20 mouse cellular contexts compared by ENCODE assay signal in genomic region chr19:26339120-26339519, GRCm38 (mm10).
DNase-seq lines count a peak whose midpoint lies in the region; ATAC-seq and TF ChIP-seq lines count a peak whose summit lies in the region.
"Had no signal": no experiment of that assay in that cellular context is flagged by ENCODE, and none has a peak within 500 bp of the region (broad histone marks: within the 10 kb centered on the region; RNA-seq: fewer than 3 reads in every experiment).

No protein-coding gene starts in this region.

- ATAC-seq in forebrain, embryonic 13.5 days, result peak; percentile 78
- ATAC-seq in forebrain, embryonic 12.5 days (ENCODE audit: low FRiP score), result no peak; the same call in 1 of the 2 replicates
- ATAC-seq in limb, embryonic 14.5 days (ENCODE audit: low FRiP score, low read depth), result no peak
- ATAC-seq: activated CD4-positive, CD25-positive, alpha-beta regulatory T cell, adult 4 months; intestine, embryonic 15.5 days; Patski had no signal

- H3K27ac ChIP-seq in forebrain, embryonic 13.5 days, result peak overlapping the region; percentile 55
- no peak overlapping the region for H3K27ac ChIP-seq in forebrain, embryonic 12.5 days
- H3K27ac ChIP-seq in limb, embryonic 14.5 days (replicated peaks; ENCODE audit: low read depth, low read length), result no peak overlapping the region
- H3K27ac ChIP-seq in limb, embryonic 10.5 days, result no peak overlapping the region
- H3K27ac ChIP-seq: embryonic facial prominence, embryonic 12.5 days; hindbrain, embryonic 13.5 days; intestine, embryonic 15.5 days had no signal

- peak; percentile 29 for DNase-seq in limb, embryonic 14.5 days (ENCODE audit: low spot score)
- DNase-seq in limb, embryonic 10.5 days (ENCODE audit: low spot score), result no peak
- peak; percentile 52 for DNase-seq in Muller cell, postnatal 12 days (ENCODE audit: inconsistent ontology term)
- DNase-seq in fat pad, adult 2 months (ENCODE audit: extremely low read depth, low read depth, low spot score), result peak; percentile 13
- no peak for DNase-seq in lung, adult 18-20 months
- DNase-seq in gastrocnemius, postnatal 25 days, result no peak
- DNase-seq: adrenal gland, postnatal 14 days; cerebellum, adult 2 months; cerebellum, postnatal 14 days; gastrocnemius, postnatal 10 days; heart, postnatal 10 days; heart, postnatal 4 days; kidney, adult 2 months had no signal

- H3K4me2 ChIP-seq in forebrain, embryonic 13.5 days, result no peak overlapping the region
- H3K4me2 ChIP-seq in forebrain, embryonic 12.5 days, result no peak overlapping the region
- no peak overlapping the region for H3K4me2 ChIP-seq in limb, embryonic 14.5 days (replicated peaks; ENCODE audit: low read depth, low read length, severe bottlenecking)
- H3K4me2 ChIP-seq: embryonic facial prominence, embryonic 12.5 days; hindbrain, embryonic 13.5 days; intestine, embryonic 15.5 days had no signal

- TF ChIP-seq POLR2A in limb, embryonic 14.5 days (IDR thresholded peaks at IDR 0.05; ENCODE audit: borderline replicate concordance, extremely low read depth, insufficient read depth, insufficient read length), result no peak

- H3K4me1 ChIP-seq in forebrain, embryonic 13.5 days, result peaks cover 17% of the 10 kb centered on the region; the same call in 1 of the 2 replicates
- H3K4me1 ChIP-seq in forebrain, embryonic 12.5 days, result no peaks in the 10 kb centered on the region
- peaks cover 3% of the 10 kb centered on the region; the same call in 1 of the 2 replicates for H3K4me1 ChIP-seq in limb, embryonic 14.5 days (ENCODE audit: control insufficient read depth, insufficient read depth, low read length)
- H3K4me1 ChIP-seq in limb, embryonic 10.5 days, result no peaks in the 10 kb centered on the region
- H3K4me1 ChIP-seq: embryonic facial prominence, embryonic 12.5 days; hindbrain, embryonic 13.5 days; intestine, embryonic 15.5 days had no signal

- H3K9me3 ChIP-seq in forebrain, embryonic 13.5 days (replicated peaks), result no peaks in the 10 kb centered on the region
- no peaks in the 10 kb centered on the region for H3K9me3 ChIP-seq in forebrain, embryonic 12.5 days
- H3K9me3 ChIP-seq in limb, embryonic 14.5 days (ENCODE audit: control insufficient read depth, low read length), result no peaks in the 10 kb centered on the region
- no peaks in the 10 kb centered on the region for H3K9me3 ChIP-seq in limb, embryonic 10.5 days (replicated peaks)
- H3K9me3 ChIP-seq: embryonic facial prominence, embryonic 12.5 days; hindbrain, embryonic 13.5 days; intestine, embryonic 15.5 days had no signal

- no peak overlapping the region for H3K9ac ChIP-seq in forebrain, embryonic 13.5 days
- no peak overlapping the region for H3K9ac ChIP-seq in forebrain, embryonic 12.5 days
- no peak overlapping the region for H3K9ac ChIP-seq in limb, embryonic 14.5 days (ENCODE audit: low read depth, low read length, severe bottlenecking)
- H3K9ac ChIP-seq: embryonic facial prominence, embryonic 12.5 days; hindbrain, embryonic 13.5 days; intestine, embryonic 15.5 days had no signal

- 46% methylated on average over 4 of the region's 4 CpGs for WGBS in forebrain, embryonic 13.5 days
- 61% methylated on average over 4 of the region's 4 CpGs for whole genome bisulfite sequencing in forebrain, embryonic 12.5 days
- WGBS in limb, embryonic 14.5 days, result 61% methylated on average over 4 of the region's 4 CpGs
- 88% methylated on average over 4 of the region's 4 CpGs for WGBS in limb, embryonic 10.5 days

- no peaks in the 10 kb centered on the region for H3K36me3 ChIP-seq in forebrain, embryonic 13.5 days (ENCODE audit: poor library complexity, severe bottlenecking)
- H3K36me3 ChIP-seq in forebrain, embryonic 12.5 days (replicated peaks), result no peaks in the 10 kb centered on the region
- H3K36me3 ChIP-seq in limb, embryonic 14.5 days (ENCODE audit: control insufficient read depth, insufficient read depth, low read length), result no peaks in the 10 kb centered on the region
- no peaks in the 10 kb centered on the region for H3K36me3 ChIP-seq in limb, embryonic 10.5 days
- H3K36me3 ChIP-seq: embryonic facial prominence, embryonic 12.5 days; hindbrain, embryonic 13.5 days; intestine, embryonic 15.5 days had no signal

- no peaks in the 10 kb centered on the region for H3K27me3 ChIP-seq in forebrain, embryonic 13.5 days
- H3K27me3 ChIP-seq in forebrain, embryonic 12.5 days, result no peaks in the 10 kb centered on the region
- no peaks in the 10 kb centered on the region for H3K27me3 ChIP-seq in limb, embryonic 14.5 days (ENCODE audit: control insufficient read depth, insufficient read depth, low read length)
- no peaks in the 10 kb centered on the region for H3K27me3 ChIP-seq in limb, embryonic 10.5 days (ENCODE audit: low read depth, poor library complexity, severe bottlenecking)
- H3K27me3 ChIP-seq: embryonic facial prominence, embryonic 12.5 days; hindbrain, embryonic 13.5 days; intestine, embryonic 15.5 days had no signal

- no peak overlapping the region for H3K4me3 ChIP-seq in forebrain, embryonic 13.5 days
- no peak overlapping the region for H3K4me3 ChIP-seq in forebrain, embryonic 12.5 days (replicated peaks)
- H3K4me3 ChIP-seq in limb, embryonic 14.5 days (replicated peaks; ENCODE audit: low read length), result no peak overlapping the region
- H3K4me3 ChIP-seq in limb, embryonic 10.5 days, result no peak overlapping the region
- H3K4me3 ChIP-seq: embryonic facial prominence, embryonic 12.5 days; hindbrain, embryonic 13.5 days; intestine, embryonic 15.5 days had no signal

Comparison
In these comparisons a context has a peak if more than half of its experiments do, and no peak if none do; other contexts are left out.
1. DNase-seq: peak in limb, embryonic 14.5 days (single experiment), Muller cell, postnatal 12 days (single experiment) and fat pad, adult 2 months (single experiment); none in limb, embryonic 10.5 days (single experiment), lung, adult 18-20 months (0 of 2) and gastrocnemius, postnatal 25 days (single experiment).